Comparison of ENCODE assay signal across 13 mouse cellular contexts in genomic region chr12:75369418-75369851, GRCm38 (mm10). TPM values are rescaled to one million over a fixed set of nuclear protein-coding genes. Genes with fewer than 3 reads are reported as not detected.
A peak's percentile ranks its signal among the peaks of the same experiment; 100 is the strongest.
DNase-seq lines count a peak whose midpoint lies in the region; ATAC-seq and TF ChIP-seq lines count a peak whose summit lies in the region.
"Had no signal": no experiment of that assay in that cellular context is flagged by ENCODE, and none has a peak within 500 bp of the region (broad histone marks: within the 10 kb centered on the region; RNA-seq: fewer than 3 reads in every experiment).

No protein-coding gene starts in this region.

- H3K36me3 ChIP-seq in intestine, embryonic 16.5 days (ENCODE audit: control insufficient read depth, insufficient read depth, low read length): no peaks in the 10 kb centered on the region
- no peaks in the 10 kb centered on the region for H3K36me3 ChIP-seq in intestine, embryonic 15.5 days
- no peaks in the 10 kb centered on the region for H3K36me3 ChIP-seq in heart, embryonic 13.5 days
- H3K36me3 ChIP-seq in hindbrain, embryonic 10.5 days: no peaks in the 10 kb centered on the region
- H3K36me3 ChIP-seq: neural tube, embryonic 13.5 days had no signal

- H3K9ac ChIP-seq in intestine, embryonic 16.5 days (ENCODE audit: low read depth, low read length): no peak overlapping the region
- H3K9ac ChIP-seq in intestine, embryonic 15.5 days: no peak overlapping the region
- H3K9ac ChIP-seq in heart, embryonic 13.5 days: no peak overlapping the region
- H3K9ac ChIP-seq: neural tube, embryonic 13.5 days had no signal

- 0 out of 2 replicates have a peak, but pooled peaks have one; percentile 18 for ATAC-seq in intestine, embryonic 16.5 days
- no peak for ATAC-seq in intestine, embryonic 15.5 days
- no peak for ATAC-seq in heart, embryonic 13.5 days (ENCODE audit: extremely low read depth, insufficient number of reproducible peaks, low FRiP score, low TSS enrichment)
- ATAC-seq: activated CD4-positive, CD25-positive, alpha-beta regulatory T cell, adult 4 months had no signal

- TF ChIP-seq POLR2A in lung, adult 2 months (IDR thresholded peaks at IDR 0.05; ENCODE audit: borderline replicate concordance, extremely low read depth, low read depth, low read length): no peak

- no peak overlapping the region for H3K4me2 ChIP-seq in intestine, embryonic 16.5 days (ENCODE audit: low read depth, low read length)
- H3K4me2 ChIP-seq in intestine, embryonic 15.5 days (replicated peaks): no peak overlapping the region
- no peak overlapping the region for H3K4me2 ChIP-seq in heart, embryonic 13.5 days
- H3K4me2 ChIP-seq: neural tube, embryonic 13.5 days had no signal

- H3K4me3 ChIP-seq in intestine, embryonic 16.5 days (ENCODE audit: low read length): no peak overlapping the region
- H3K4me3 ChIP-seq in intestine, embryonic 15.5 days (replicated peaks): no peak overlapping the region
- no peak overlapping the region for H3K4me3 ChIP-seq in heart, embryonic 13.5 days
- H3K4me3 ChIP-seq in lung, adult 2 months (replicated peaks; ENCODE audit: extremely low read depth, low read depth, low read length): no peak overlapping the region
- H3K4me3 ChIP-seq in hindbrain, embryonic 10.5 days: no peak overlapping the region
- H3K4me3 ChIP-seq: neural tube, embryonic 13.5 days had no signal

- H3K9me3 ChIP-seq in intestine, embryonic 16.5 days (ENCODE audit: control insufficient read depth, low read length): no peaks in the 10 kb centered on the region
- no peaks in the 10 kb centered on the region for H3K9me3 ChIP-seq in intestine, embryonic 15.5 days
- H3K9me3 ChIP-seq in heart, embryonic 13.5 days: no peaks in the 10 kb centered on the region
- H3K9me3 ChIP-seq in hindbrain, embryonic 10.5 days: no peaks in the 10 kb centered on the region
- H3K9me3 ChIP-seq: neural tube, embryonic 13.5 days had no signal

- peak; percentile 43 for DNase-seq in adipocyte (ENCODE audit: low spot score)
- peak; percentile 23 for DNase-seq in lung, adult 2 months
- no peak for DNase-seq in spleen, postnatal 10 days (ENCODE audit: low spot score in 2 of 2)
- DNase-seq in thymus, postnatal 14 days: no peak
- DNase-seq in hindbrain, embryonic 10.5 days (ENCODE audit: low spot score): no peak
- DNase-seq: cerebellum, adult 8-10 months; left cerebral cortex, postnatal 4 days; thymus, postnatal 36 days had no signal

- no peaks in the 10 kb centered on the region for H3K27me3 ChIP-seq in intestine, embryonic 16.5 days (replicated peaks; ENCODE audit: control insufficient read depth, insufficient read depth, low read length)
- no peaks in the 10 kb centered on the region for H3K27me3 ChIP-seq in intestine, embryonic 15.5 days (replicated peaks)
- no peaks in the 10 kb centered on the region for H3K27me3 ChIP-seq in heart, embryonic 13.5 days (replicated peaks)
- no peaks in the 10 kb centered on the region for H3K27me3 ChIP-seq in hindbrain, embryonic 10.5 days (ENCODE audit: insufficient read depth, poor library complexity, severe bottlenecking)
- H3K27me3 ChIP-seq: neural tube, embryonic 13.5 days had no signal

- WGBS in intestine, embryonic 16.5 days: 54% methylated on average over 2 of the region's 2 CpGs
- WGBS in intestine, embryonic 15.5 days: 49% methylated on average over 2 of the region's 2 CpGs
- 35% methylated on average over 2 of the region's 2 CpGs for WGBS in heart, embryonic 13.5 days
- 53% methylated on average over 2 of the region's 2 CpGs for WGBS in lung, adult 2 months
- 72% methylated on average over 2 of the region's 2 CpGs for WGBS in hindbrain, embryonic 10.5 days

- TF ChIP-seq CTCF in lung, adult 2 months (IDR thresholded peaks at IDR 0.05; ENCODE audit: insufficient read depth, low read length): no peak

- no peak overlapping the region for H3K27ac ChIP-seq in intestine, embryonic 16.5 days (ENCODE audit: low read length)
- H3K27ac ChIP-seq in intestine, embryonic 15.5 days: no peak overlapping the region
- H3K27ac ChIP-seq in heart, embryonic 13.5 days (replicated peaks): peak overlapping the region; percentile 58
- no peak overlapping the region for H3K27ac ChIP-seq in hindbrain, embryonic 10.5 days
- H3K27ac ChIP-seq: neural tube, embryonic 13.5 days had no signal

- H3K4me1 ChIP-seq in intestine, embryonic 16.5 days (ENCODE audit: control insufficient read depth, insufficient read depth, low read length): no peaks in the 10 kb centered on the region; the same call in 1 of the 2 replicates
- H3K4me1 ChIP-seq in intestine, embryonic 15.5 days (replicated peaks): no peaks in the 10 kb centered on the region
- peaks cover 23% of the 10 kb centered on the region for H3K4me1 ChIP-seq in heart, embryonic 13.5 days
- H3K4me1 ChIP-seq in lung, adult 2 months (ENCODE audit: control insufficient read depth, insufficient read depth, low read length): peaks cover 18% of the 10 kb centered on the region
- no peaks in the 10 kb centered on the region for H3K4me1 ChIP-seq in hindbrain, embryonic 10.5 days (replicated peaks)
- H3K4me1 ChIP-seq: neural tube, embryonic 13.5 days had no signal

RNA-seq across cellular contexts. Expression of gene Gphb5, which starts 47.1 kb away (rescaled TPM):
- polyA plus RNA-seq in intestine, embryonic 16.5 days (2015; fragmentation: Nextera tagmentation; extraction: Ambion mirVana): not detected in 2 replicates
- polyA plus RNA-seq in intestine, embryonic 15.5 days (2015; fragmentation: Nextera tagmentation; extraction: Ambion mirVana): not detected in 2 replicates
- polyA plus RNA-seq in heart, embryonic 13.5 days (2015; fragmentation: Nextera tagmentation; extraction: Ambion mirVana): not detected in 2 replicates
- not detected in 2 replicates for polyA plus RNA-seq in lung, adult 2 months (2012; rRNA removed)
- not detected in 2 replicates for polyA plus RNA-seq in hindbrain, embryonic 10.5 days (2016; fragmentation: Nextera tagmentation; extraction: Ambion mirVana)
- polyA plus RNA-seq: activated CD4-positive, CD25-positive, alpha-beta regulatory T cell, adult 4 months; neural tube, embryonic 13.5 days had no signal

Comparison
In these comparisons a context has a peak if more than half of its experiments do, and no peak if none do; other contexts are left out.
1. DNase-seq: peak in adipocyte (single experiment) and lung, adult 2 months (single experiment); none in spleen, postnatal 10 days (0 of 2), thymus, postnatal 14 days (single experiment) and hindbrain, embryonic 10.5 days (single experiment).